Mouse (Mus musculus) bone marrow macrophage, adult 2 months (primary cell): ENCODE results near the gene Rsrc2.

Experiments
- CTCF ChIP-seq: IDR thresholded peaks from 2 replicates; pipeline ENCODE4 v1.5.1; 2012; ENCODE audit warnings: low read depth, mild to moderate bottlenecking, low read length, moderate library complexity
- POLR2A ChIP-seq: IDR thresholded peaks from 2 replicates; pipeline ENCODE4 v1.6.1; 2012; ENCODE audit warnings: mild to moderate bottlenecking, low read depth, low read length, borderline replicate concordance

- no peak; the same call in 1 of the 2 replicates for TF ChIP-seq CTCF
- TF ChIP-seq POLR2A = peak; percentile 52; the same call in 1 of the 2 replicates
These were observed 28.6 kb downstream of the Rsrc2 start, which contains the start of gene Zcchc8 for GRCm38 (mm10) chr5:123720328-123721311.
